Mouse (Mus musculus) heart, embryonic 12.5 days (tissue): ENCODE data around the gene Trim50. TPM values are rescaled to one million over a fixed set of nuclear protein-coding genes. Genes with fewer than 3 reads are reported as not detected.
"Not testable (repeated sequence)": the region's sequence is repeated elsewhere in the genome, so short reads cannot be mapped to it uniquely, and the experiment has no call there.

ENCODE experiments used
- ATAC-seq: fragments of 200-750 bp; cut with Nextera tagmentation; 2 replicates; pipeline ENCODE4 v1.8.0; 2017; ENCODE audit warnings: moderate TSS enrichment, moderate library complexity; ENCODE audit not compliant: insufficient number of reproducible peaks, low FRiP score
- H3K27ac ChIP-seq: fragments of 300-500 bp; sonication (generic); 2 replicates; pipeline ENCODE4 v1.5.1; 2016; ENCODE audit warnings: mild to moderate bottlenecking, moderate library complexity; ENCODE audit not compliant: poor library complexity, severe bottlenecking
- H3K27me3 ChIP-seq: fragments of 300-500 bp; sonication (generic); replicated peaks from 2 replicates; pipeline ENCODE4 v1.6.1; 2016; ENCODE audit warnings: mild to moderate bottlenecking, moderate library complexity
- H3K36me3 ChIP-seq: fragments of 300-500 bp; sonication (generic); 2 replicates; pipeline ENCODE4 v1.6.1; 2016; ENCODE audit warnings: mild to moderate bottlenecking, moderate library complexity
- H3K4me1 ChIP-seq: fragments of 300-500 bp; sonication (generic); replicated peaks from 2 replicates; pipeline ENCODE4 v1.6.1; 2016; ENCODE audit warnings: mild to moderate bottlenecking
- H3K4me2 ChIP-seq: fragments of 300-500 bp; sonication (generic); 2 replicates; pipeline ENCODE4 v1.6.1; 2016; ENCODE audit warnings: mild to moderate bottlenecking, moderate library complexity
- H3K4me3 ChIP-seq: fragments of 300-500 bp; sonication (generic); 2 replicates; pipeline ENCODE4 v1.5.1; 2016; ENCODE audit warnings: mild to moderate bottlenecking
- H3K9ac ChIP-seq: fragments of 300-500 bp; sonication (generic); 2 replicates; pipeline ENCODE4 v1.6.1; 2016; ENCODE audit warnings: mild to moderate bottlenecking, moderate library complexity
- H3K9me3 ChIP-seq: fragments of 300-500 bp; sonication (generic); replicated peaks from 2 replicates; pipeline ENCODE4 v1.6.1; 2016; ENCODE audit warnings: mild to moderate bottlenecking, moderate library complexity
- WGBS: fragments of 180-500 bp; shearing (Covaris S2); methylation state at CpG from one replicate; pipeline ENCODE4 v1.1.7; 2016; 5-methylcytosine and 5-hydroxymethylcytosine counted together
- polyA plus RNA-seq: library from polyadenylated mRNA; unstranded; fragments of >200 nt; fragmentation: Nextera tagmentation; extraction: Ambion mirVana; gene quantifications from 2 replicates; pipeline ENCODE4 v1.2.1, GENCODE M21; 2016

The Trim50 gene
- polyA plus RNA-seq, 1 experiment from 2014 or later = not detected

DNA sequence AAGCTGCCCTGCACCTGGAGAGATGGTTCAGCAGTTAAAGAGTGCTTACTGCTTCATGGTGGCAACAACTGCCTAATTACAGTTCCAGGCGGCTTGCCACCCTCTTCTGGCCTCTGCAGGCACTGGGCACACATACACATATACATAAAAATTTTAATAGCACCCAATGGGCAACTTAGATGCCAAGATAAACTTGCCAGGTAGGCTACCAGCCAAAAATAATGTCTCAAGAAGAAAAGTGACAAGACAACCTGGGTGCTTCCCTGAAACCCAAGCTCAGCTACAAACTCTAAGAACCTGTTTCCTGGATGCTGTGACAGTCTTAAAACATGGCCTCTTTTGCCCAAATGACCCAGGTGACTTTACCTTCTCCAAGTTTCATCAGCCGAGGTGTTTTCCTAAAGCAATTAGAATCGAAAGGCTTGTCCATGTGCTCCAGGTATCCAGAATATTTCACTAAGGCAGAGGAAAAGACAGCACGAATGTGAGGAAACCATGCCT, 5.5 kb upstream of the Trim50 start:
- Histone ChIP-seq H3K27ac (no peak overlapping the region), H3K36me3 (no peaks in the 10 kb centered on the region), H3K4me2 (no peak overlapping the region), H3K27me3 (peaks cover 10% of the 10 kb centered on the region), H3K4me1 (no peaks in the 10 kb centered on the region), H3K9ac (no peak overlapping the region), H3K4me3 (no peak overlapping the region), H3K9me3 (peaks cover 18% of the 10 kb centered on the region)
- no peak for ATAC-seq
- 70% methylated on average over 4 of the region's 4 CpGs for whole genome bisulfite sequencing

DNA sequence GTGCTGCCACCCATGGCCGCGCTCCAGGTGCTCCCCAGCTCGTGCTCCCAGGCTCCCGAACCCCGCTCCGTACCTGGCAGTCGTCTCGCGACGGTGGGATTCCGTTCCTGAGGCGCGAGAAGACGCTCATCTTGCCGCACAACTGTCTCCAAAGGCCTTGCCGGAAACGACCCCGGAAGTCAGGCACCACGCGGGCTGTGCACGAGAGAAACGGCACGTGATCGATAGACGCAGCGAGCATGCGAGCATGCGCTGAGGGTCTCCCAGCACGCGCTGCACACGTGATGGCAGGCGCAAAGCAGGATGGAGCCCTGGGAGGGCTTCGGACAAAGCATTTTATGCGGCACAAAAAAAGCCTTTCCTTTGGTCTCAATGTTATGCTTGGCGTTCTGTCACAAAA, 3.2 kb upstream of the Trim50 start, which contains the start of gene Fkbp6:
Gene Fkbp6 (minus strand): TSS at position 183 of the 400 bp plus-strand sequence.
- no peaks in the 10 kb centered on the region for H3K4me1 ChIP-seq
- H3K27ac ChIP-seq = no peak within 1 kb of the TSS
- WGBS = 87% methylated on average over 35 of the region's 35 CpGs
- H3K36me3 ChIP-seq = no peaks in the 10 kb centered on the region
- ATAC-seq = no peak
- H3K9ac ChIP-seq = no peak within 1 kb of the TSS
- no peak within 1 kb of the TSS for H3K4me3 ChIP-seq
- H3K9me3 ChIP-seq = peaks cover 18% of the 10 kb centered on the region
- H3K4me2 ChIP-seq = no peak within 1 kb of the TSS
- peaks cover 29% of the 10 kb centered on the region for H3K27me3 ChIP-seq

GRCm38 (mm10) chr5:135351606-135352005, 1.5 kb upstream of the Trim50 start:
- H3K4me3 ChIP-seq = no peak overlapping the region
- no peaks in the 10 kb centered on the region for H3K36me3 ChIP-seq
- peaks cover 18% of the 10 kb centered on the region for H3K9me3 ChIP-seq
- H3K4me1 ChIP-seq = no peaks in the 10 kb centered on the region
- H3K4me2 ChIP-seq = no peak overlapping the region
- no peak overlapping the region for H3K27ac ChIP-seq
- no peak overlapping the region for H3K9ac ChIP-seq
- no peak for ATAC-seq
- WGBS = 78% methylated on average over 13 of the region's 13 CpGs
- H3K27me3 ChIP-seq = peaks cover 29% of the 10 kb centered on the region

DNA sequence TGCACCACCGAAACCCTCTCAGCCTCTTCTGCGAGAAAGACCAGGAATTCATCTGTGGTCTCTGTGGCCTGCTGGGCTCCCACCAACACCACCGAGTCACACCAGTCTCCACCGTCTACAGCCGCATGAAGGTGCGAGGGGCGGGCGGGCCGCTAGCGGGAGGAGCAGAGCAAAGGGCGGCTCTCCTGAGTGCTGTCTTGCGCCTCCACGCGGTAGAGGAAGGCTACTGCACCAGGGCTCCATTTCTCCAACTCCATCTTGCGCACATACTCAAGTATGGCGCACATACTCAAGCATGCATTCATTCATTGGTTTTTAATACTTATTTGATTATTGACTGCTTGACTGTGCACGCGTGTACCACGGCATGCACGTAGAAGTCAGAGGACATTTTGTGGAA, 469 bp downstream of the Trim50 start:
- Histone ChIP-seq H3K9ac (no peak overlapping the region), H3K4me1 (no peaks in the 10 kb centered on the region), H3K36me3 (no peaks in the 10 kb centered on the region), H3K9me3 (peaks cover 22% of the 10 kb centered on the region), H3K4me3 (no peak overlapping the region), H3K27ac (no peak overlapping the region), H3K4me2 (no peak overlapping the region), H3K27me3 (peaks cover 29% of the 10 kb centered on the region)
- ATAC-seq = no peak
- WGBS = 15% methylated on average over 20 of the region's 20 CpGs

- 50% methylated on average over 1 of the region's 1 CpGs for WGBS
- no peak overlapping the region for H3K4me2 ChIP-seq
- no peaks in the 10 kb centered on the region for H3K4me1 ChIP-seq
- no peak overlapping the region for H3K4me3 ChIP-seq
- peaks cover 29% of the 10 kb centered on the region for H3K27me3 ChIP-seq
- no peaks in the 10 kb centered on the region for H3K36me3 ChIP-seq
- no peak for ATAC-seq
- no peak overlapping the region for H3K27ac ChIP-seq
- peaks cover 4% of the 10 kb centered on the region; the same call in 1 of the 2 replicates for H3K9me3 ChIP-seq
- no peak overlapping the region for H3K9ac ChIP-seq
Measured at GRCm38 (mm10) chr5:135356090-135356489, 3.0 kb downstream of the Trim50 start.

DNA sequence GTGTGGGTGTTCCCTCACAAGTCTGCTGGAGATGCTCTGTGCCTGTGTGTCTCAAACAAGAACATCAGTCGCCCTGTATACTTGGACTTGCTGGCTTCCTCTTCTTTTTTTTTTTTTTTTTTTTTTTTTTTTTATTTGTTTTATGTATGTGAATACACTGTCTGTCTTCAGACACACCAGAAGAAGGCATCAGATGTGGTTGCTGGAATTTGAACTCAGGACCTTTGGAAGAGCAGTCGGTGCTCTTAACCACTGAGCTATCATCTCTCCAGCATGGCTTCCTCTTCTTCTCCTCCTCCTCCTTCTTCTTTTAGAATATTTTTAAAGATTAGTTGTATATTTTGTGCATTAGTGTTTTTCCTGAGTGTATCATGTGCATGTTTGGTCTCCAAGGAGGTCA, 4.5 kb downstream of the Trim50 start:
- ATAC-seq = 0 out of 2 replicates have a peak, but pooled peaks have one; percentile 72
- Histone ChIP-seq H3K4me3 (no peak overlapping the region), H3K4me1 (no peaks in the 10 kb centered on the region), H3K36me3 (no peaks in the 10 kb centered on the region), H3K9me3 (peaks cover 3% of the 10 kb centered on the region; the same call in 1 of the 2 replicates), H3K4me2 (no peak overlapping the region), H3K9ac (no peak overlapping the region), H3K27ac (no peak overlapping the region), H3K27me3 (peaks cover 19% of the 10 kb centered on the region)
- WGBS = 69% methylated on average over 2 of the region's 2 CpGs

GRCm38 (mm10) chr5:135359772-135360171, 6.7 kb downstream of the Trim50 start:
- H3K9me3 ChIP-seq = peaks cover 3% of the 10 kb centered on the region; the same call in 1 of the 2 replicates
- H3K4me2 ChIP-seq = no peak overlapping the region
- 70% methylated on average over 2 of the region's 2 CpGs for WGBS
- H3K4me1 ChIP-seq = no peaks in the 10 kb centered on the region
- ATAC-seq = no peak
- H3K9ac ChIP-seq = no peak overlapping the region
- H3K4me3 ChIP-seq = no peak overlapping the region
- H3K36me3 ChIP-seq = no peaks in the 10 kb centered on the region
- H3K27ac ChIP-seq = no peak overlapping the region
- H3K27me3 ChIP-seq = no peaks in the 10 kb centered on the region

DNA sequence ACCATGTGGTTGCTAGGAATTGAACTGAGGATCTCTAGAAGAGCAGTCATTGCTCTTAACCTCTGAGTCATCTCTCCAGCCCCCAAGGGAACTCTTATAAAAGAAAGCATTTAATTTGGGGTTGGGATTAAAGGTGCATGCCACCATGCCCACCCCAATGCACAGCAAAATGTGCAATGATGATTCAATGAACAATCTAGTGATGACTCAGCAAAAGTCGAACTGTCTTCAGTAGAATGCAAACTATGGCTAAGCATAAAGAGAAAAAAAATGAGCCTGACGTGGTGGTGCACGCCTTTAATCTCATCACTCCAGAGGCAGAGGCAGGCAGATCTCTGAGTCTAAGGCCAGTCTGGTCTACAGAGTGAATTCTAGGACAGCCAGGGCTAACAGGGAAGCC, 9.5 kb downstream of the Trim50 start:
- H3K27me3 ChIP-seq = peaks cover 12% of the 10 kb centered on the region; the same call in 1 of the 2 replicates
- H3K4me3 ChIP-seq = no peak overlapping the region
- H3K4me1 ChIP-seq = no peaks in the 10 kb centered on the region
- peaks cover 2% of the 10 kb centered on the region; the same call in 1 of the 2 replicates for H3K9me3 ChIP-seq
- no peak for ATAC-seq
- H3K36me3 ChIP-seq = no peaks in the 10 kb centered on the region
- H3K4me2 ChIP-seq = no peak overlapping the region
- WGBS = 80% methylated on average over 3 of the region's 3 CpGs
- no peak overlapping the region for H3K9ac ChIP-seq
- no peak overlapping the region for H3K27ac ChIP-seq

DNA sequence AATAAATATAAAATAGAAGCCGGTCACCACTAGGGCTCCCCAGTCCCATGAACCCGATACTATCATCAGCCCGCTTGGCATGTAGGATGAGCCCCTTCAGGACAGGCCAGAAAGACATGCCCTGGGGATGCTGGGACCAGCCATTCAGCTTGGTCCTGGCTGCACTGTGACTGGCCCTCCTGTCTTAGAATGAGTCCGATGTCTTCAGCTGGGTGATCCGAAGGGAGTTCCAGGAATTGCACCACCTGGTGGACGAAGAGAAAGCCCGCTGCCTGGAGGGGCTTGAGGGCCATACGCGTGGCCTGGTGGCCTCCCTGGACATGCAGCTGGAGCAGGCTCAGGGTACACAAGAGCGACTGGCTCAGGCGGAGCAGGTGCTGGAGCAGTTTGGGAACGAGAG, 10.4 kb downstream of the Trim50 start:
- Histone ChIP-seq H3K9ac (no peak overlapping the region), H3K4me3 (no peak overlapping the region), H3K4me1 (no peaks in the 10 kb centered on the region), H3K36me3 (no peaks in the 10 kb centered on the region), H3K4me2 (no peak overlapping the region), H3K9me3 (no peaks in the 10 kb centered on the region), H3K27ac (no peak overlapping the region), H3K27me3 (peaks cover 12% of the 10 kb centered on the region; the same call in 1 of the 2 replicates)
- 30% methylated on average over 12 of the region's 12 CpGs for whole genome bisulfite sequencing
- no peak for ATAC-seq

- H3K36me3 ChIP-seq = peaks cover 14% of the 10 kb centered on the region
- H3K4me1 ChIP-seq = peaks cover 13% of the 10 kb centered on the region
Measured at GRCm38 (mm10) chr5:135367841-135368240, 14.7 kb downstream of the Trim50 start.

GRCm38 (mm10) chr5:135368312-135368711, 15.2 kb downstream of the Trim50 start:
- H3K36me3 ChIP-seq = peaks cover 18% of the 10 kb centered on the region
- 77% methylated on average over 6 of the region's 6 CpGs for WGBS
- no peak overlapping the region for H3K4me3 ChIP-seq
- H3K9ac ChIP-seq = no peak overlapping the region
- no peak overlapping the region for H3K4me2 ChIP-seq
- H3K27me3 ChIP-seq = peaks cover 12% of the 10 kb centered on the region; the same call in 1 of the 2 replicates
- no peak for ATAC-seq
- H3K4me1 ChIP-seq = peaks cover 13% of the 10 kb centered on the region
- H3K9me3 ChIP-seq = 0 out of 2 replicates have a peak, but pooled peaks cover under 1% of the 10 kb centered on the region
- no peak overlapping the region for H3K27ac ChIP-seq

More at GRCm38 (mm10) chr5:135367841-135368240, 14.7 kb downstream of the Trim50 start:
- ATAC-seq = no peak
- peaks cover 12% of the 10 kb centered on the region; the same call in 1 of the 2 replicates for H3K27me3 ChIP-seq
- WGBS = 48% methylated on average over 6 of the region's 6 CpGs
- H3K4me3 ChIP-seq = no peak overlapping the region
- H3K9me3 ChIP-seq = no peaks in the 10 kb centered on the region
- H3K4me2 ChIP-seq = no peak overlapping the region
- no peak overlapping the region for H3K9ac ChIP-seq
- no peak overlapping the region for H3K27ac ChIP-seq

- Histone ChIP-seq H3K4me1 (peaks cover 13% of the 10 kb centered on the region), H3K27me3 (peaks cover 12% of the 10 kb centered on the region; the same call in 1 of the 2 replicates), H3K4me3 (peak overlapping the region; percentile 89), H3K36me3 (peaks cover 27% of the 10 kb centered on the region), H3K4me2 (peak overlapping the region; percentile 90)
- H3K9ac ChIP-seq, H3K27ac ChIP-seq, ATAC-seq, H3K9me3 ChIP-seq: not testable (repeated sequence)
- WGBS = 53% methylated on average over 9 of the region's 9 CpGs
Measured at GRCm38 (mm10) chr5:135369196-135369595, 16.1 kb downstream of the Trim50 start.
